Mouse (Mus musculus): ENCODE data around the gene Bmp6. TPM values are rescaled to one million over a fixed set of nuclear protein-coding genes. Genes with fewer than 3 reads are reported as not detected.

Gene Bmp6
- polyA plus RNA-seq, 1 experiment: 9.4 TPM

- no peak overlapping the region for H3K27ac ChIP-seq (ENCODE audit: insufficient read depth, low read length)
- H3K4me3 ChIP-seq (ENCODE audit: extremely low read depth, insufficient read depth, insufficient read length): no peak overlapping the region
- DNase-seq (ENCODE audit: low read depth in 1 of 2, low spot score in 2 of 2): no peak
- no peaks in the 10 kb centered on the region for H3K36me3 ChIP-seq (ENCODE audit: control insufficient read depth, insufficient read depth, low read length)
- TF ChIP-seq POLR2A (IDR thresholded peaks at IDR 0.05; ENCODE audit: low read depth, low read length) (no peak), CTCF (IDR thresholded peaks at IDR 0.05; ENCODE audit: extremely low read depth, insufficient read depth, insufficient read length, insufficient replicate concordance) (no peak)
- H3K4me1 ChIP-seq (ENCODE audit: control insufficient read depth, insufficient read depth, insufficient read length): no peaks in the 10 kb centered on the region
- no peaks in the 10 kb centered on the region for H3K27me3 ChIP-seq (ENCODE audit: control insufficient read depth, insufficient read depth, low read length)
- 82% methylated on average over 5 of the region's 5 CpGs for WGBS
Observed at GRCm38 (mm10) chr13:38422491-38422890, 77.6 kb downstream of the Bmp6 start.

GRCm38 (mm10) chr13:38425294-38425693 is 80.4 kb downstream of the Bmp6 start:
- H3K36me3 ChIP-seq (ENCODE audit: control insufficient read depth, insufficient read depth, low read length): no peaks in the 10 kb centered on the region
- H3K4me3 ChIP-seq (ENCODE audit: extremely low read depth, insufficient read depth, insufficient read length): no peak overlapping the region
- H3K4me1 ChIP-seq (ENCODE audit: control insufficient read depth, insufficient read depth, insufficient read length): no peaks in the 10 kb centered on the region
- H3K27me3 ChIP-seq (ENCODE audit: control insufficient read depth, insufficient read depth, low read length): no peaks in the 10 kb centered on the region
- no peak overlapping the region for H3K27ac ChIP-seq (ENCODE audit: insufficient read depth, low read length)
- TF ChIP-seq CTCF (IDR thresholded peaks at IDR 0.05; ENCODE audit: extremely low read depth, insufficient read depth, insufficient read length, insufficient replicate concordance): no peak
- TF ChIP-seq POLR2A (IDR thresholded peaks at IDR 0.05; ENCODE audit: low read depth, low read length): no peak
- DNase-seq (ENCODE audit: low read depth in 1 of 2, low spot score in 2 of 2): no peak
- WGBS: 84% methylated on average over 6 of the region's 6 CpGs

GRCm38 (mm10) chr13:38429671-38430070 is 84.8 kb downstream of the Bmp6 start:
- no peak for DNase-seq (ENCODE audit: low read depth in 1 of 2, low spot score in 2 of 2)
- H3K36me3 ChIP-seq (ENCODE audit: control insufficient read depth, insufficient read depth, low read length): no peaks in the 10 kb centered on the region
- H3K27ac ChIP-seq (ENCODE audit: insufficient read depth, low read length): no peak overlapping the region
- TF ChIP-seq CTCF (IDR thresholded peaks at IDR 0.05; ENCODE audit: extremely low read depth, insufficient read depth, insufficient read length, insufficient replicate concordance) (no peak), POLR2A (IDR thresholded peaks at IDR 0.05; ENCODE audit: low read depth, low read length) (no peak)
- no peak overlapping the region for H3K4me3 ChIP-seq (ENCODE audit: extremely low read depth, insufficient read depth, insufficient read length)
- H3K4me1 ChIP-seq (ENCODE audit: control insufficient read depth, insufficient read depth, insufficient read length): no peaks in the 10 kb centered on the region
- no peaks in the 10 kb centered on the region for H3K27me3 ChIP-seq (ENCODE audit: control insufficient read depth, insufficient read depth, low read length)
- WGBS: 86% methylated on average over 8 of the region's 8 CpGs

- no peaks in the 10 kb centered on the region for H3K36me3 ChIP-seq (ENCODE audit: control insufficient read depth, insufficient read depth, low read length)
- 66% methylated on average over 6 of the region's 6 CpGs for WGBS
- no peak for DNase-seq (ENCODE audit: low read depth in 1 of 2, low spot score in 2 of 2)
Observed at GRCm38 (mm10) chr13:38430075-38430474, 85.2 kb downstream of the Bmp6 start.

GRCm38 (mm10) chr13:38434831-38435230 is 89.9 kb downstream of the Bmp6 start:
- Histone ChIP-seq H3K27me3 (ENCODE audit: control insufficient read depth, insufficient read depth, low read length) (no peaks in the 10 kb centered on the region), H3K27ac (ENCODE audit: insufficient read depth, low read length) (no peak overlapping the region), H3K36me3 (ENCODE audit: control insufficient read depth, insufficient read depth, low read length) (no peaks in the 10 kb centered on the region), H3K4me3 (ENCODE audit: extremely low read depth, insufficient read depth, insufficient read length) (no peak overlapping the region), H3K4me1 (ENCODE audit: control insufficient read depth, insufficient read depth, insufficient read length) (no peaks in the 10 kb centered on the region)
- 82% methylated on average over 5 of the region's 5 CpGs for WGBS
- TF ChIP-seq CTCF (IDR thresholded peaks at IDR 0.05; ENCODE audit: extremely low read depth, insufficient read depth, insufficient read length, insufficient replicate concordance): no peak
- TF ChIP-seq POLR2A (IDR thresholded peaks at IDR 0.05; ENCODE audit: low read depth, low read length): no peak
- no peak for DNase-seq (ENCODE audit: low read depth in 1 of 2, low spot score in 2 of 2)

More at GRCm38 (mm10) chr13:38430075-38430474, 85.2 kb downstream of the Bmp6 start:
- TF ChIP-seq CTCF (IDR thresholded peaks at IDR 0.05; ENCODE audit: extremely low read depth, insufficient read depth, insufficient read length, insufficient replicate concordance): no peak
- no peak for TF ChIP-seq POLR2A (IDR thresholded peaks at IDR 0.05; ENCODE audit: low read depth, low read length)
- no peak overlapping the region for H3K4me3 ChIP-seq (ENCODE audit: extremely low read depth, insufficient read depth, insufficient read length)
- no peaks in the 10 kb centered on the region for H3K4me1 ChIP-seq (ENCODE audit: control insufficient read depth, insufficient read depth, insufficient read length)
- no peaks in the 10 kb centered on the region for H3K27me3 ChIP-seq (ENCODE audit: control insufficient read depth, insufficient read depth, low read length)
- H3K27ac ChIP-seq (ENCODE audit: insufficient read depth, low read length): no peak overlapping the region

GRCm38 (mm10) chr13:38437930-38438329 is 93.0 kb downstream of the Bmp6 start:
- H3K4me1 ChIP-seq (ENCODE audit: control insufficient read depth, insufficient read depth, insufficient read length): no peaks in the 10 kb centered on the region
- 25% methylated on average over 5 of the region's 5 CpGs for WGBS
- no peaks in the 10 kb centered on the region for H3K36me3 ChIP-seq (ENCODE audit: control insufficient read depth, insufficient read depth, low read length)
- no peak overlapping the region for H3K27ac ChIP-seq (ENCODE audit: insufficient read depth, low read length)
- no peak overlapping the region for H3K4me3 ChIP-seq (ENCODE audit: extremely low read depth, insufficient read depth, insufficient read length)
- DNase-seq (ENCODE audit: low read depth in 1 of 2, low spot score in 2 of 2): peak in 1 of 2 experiments; percentile 18
- no peak for TF ChIP-seq POLR2A (IDR thresholded peaks at IDR 0.05; ENCODE audit: low read depth, low read length)
- TF ChIP-seq CTCF (IDR thresholded peaks at IDR 0.05; ENCODE audit: extremely low read depth, insufficient read depth, insufficient read length, insufficient replicate concordance): peak; percentile 44; the same call in 1 of the 2 replicates
- no peaks in the 10 kb centered on the region for H3K27me3 ChIP-seq (ENCODE audit: control insufficient read depth, insufficient read depth, low read length)

GRCm38 (mm10) chr13:38440240-38440639 is 95.3 kb downstream of the Bmp6 start:
- H3K4me1 ChIP-seq (ENCODE audit: control insufficient read depth, insufficient read depth, insufficient read length): no peaks in the 10 kb centered on the region
- H3K4me3 ChIP-seq (ENCODE audit: extremely low read depth, insufficient read depth, insufficient read length): no peak overlapping the region
- TF ChIP-seq POLR2A (IDR thresholded peaks at IDR 0.05; ENCODE audit: low read depth, low read length) (no peak), CTCF (IDR thresholded peaks at IDR 0.05; ENCODE audit: extremely low read depth, insufficient read depth, insufficient read length, insufficient replicate concordance) (no peak)
- no peaks in the 10 kb centered on the region for H3K27me3 ChIP-seq (ENCODE audit: control insufficient read depth, insufficient read depth, low read length)
- WGBS: 79% methylated on average over 10 of the region's 10 CpGs
- no peak overlapping the region for H3K27ac ChIP-seq (ENCODE audit: insufficient read depth, low read length)
- DNase-seq (ENCODE audit: low read depth in 1 of 2, low spot score in 2 of 2): no peak
- H3K36me3 ChIP-seq (ENCODE audit: control insufficient read depth, insufficient read depth, low read length): no peaks in the 10 kb centered on the region
